Mouse (Mus musculus) olfactory bulb, adult 2 months (tissue): ENCODE data around the gene Sh3bgrl.

Experiments used
- CTCF ChIP-seq: fragments of 200-500 bp; IDR thresholded peaks from 2 replicates; pipeline ENCODE4 v1.5.1; 2012; ENCODE audit warnings: low read depth, mild to moderate bottlenecking, low read length, moderate library complexity; ENCODE audit not compliant: insufficient read depth
- POLR2A ChIP-seq: fragments of 200-500 bp; IDR thresholded peaks from 2 replicates; pipeline ENCODE4 v1.6.1; 2012; ENCODE audit warnings: mild to moderate bottlenecking, low read depth, low read length, moderate library complexity; ENCODE audit not compliant: insufficient read depth

- no peak for TF ChIP-seq POLR2A
- TF ChIP-seq CTCF, result no peak
Observed at GRCm38 (mm10) chrX:109235383-109236036, 140.3 kb downstream of the Sh3bgrl start.
